Mouse (Mus musculus) CH12F3 (cell line): Measurements from ENCODE around the gene Il31.

Source experiments
- in situ Hi-C: fragments of 300-500 bp; cut with MboI; formaldehyde crosslinking; loops from 2 replicates; pipeline ENCODE4 v1.14.3; 2020; ENCODE audit warnings: low sequenced_read_pairs

The Il31 gene

GRCm38 (mm10) chr5:123487659-123488395 is 1.5 kb downstream of the Il31 start:
- in situ Hi-C loops = no loop called here

- in situ Hi-C loops = no loop called here
Measured at GRCm38 (mm10) chr5:123473817-123474216, 15.5 kb downstream of the Il31 start.

GRCm38 (mm10) chr5:123470784-123471400 is 18.4 kb downstream of the Il31 start:
- in situ Hi-C loops = no loop called here

GRCm38 (mm10) chr5:123464638-123465037 is 24.7 kb downstream of the Il31 start:
- in situ Hi-C loops = no loop called here

GRCm38 (mm10) chr5:123461420-123461819 is 27.9 kb downstream of the Il31 start:
- in situ Hi-C loops = no loop called here

- in situ Hi-C loops = no loop called here
Measured at GRCm38 (mm10) chr5:123451886-123452285, 37.4 kb downstream of the Il31 start.

GRCm38 (mm10) chr5:123444849-123445334 is 44.4 kb downstream of the Il31 start:
- in situ Hi-C loops = no loop called here

- in situ Hi-C loops = no loop called here
Measured at GRCm38 (mm10) chr5:123444069-123444468, 45.2 kb downstream of the Il31 start.

GRCm38 (mm10) chr5:123442283-123442682 is 47.0 kb downstream of the Il31 start:
- in situ Hi-C loops = no loop called here

- in situ Hi-C loops = no loop called here
Measured at GRCm38 (mm10) chr5:123440664-123441063, 48.6 kb downstream of the Il31 start.

GRCm38 (mm10) chr5:123439941-123440340 is 49.3 kb downstream of the Il31 start:
- in situ Hi-C loops = no loop called here

- in situ Hi-C loops = no loop called here
Measured at GRCm38 (mm10) chr5:123439312-123439711, 50.0 kb downstream of the Il31 start.

- in situ Hi-C loops = no loop called here
Measured at GRCm38 (mm10) chr5:123438381-123438780, 50.9 kb downstream of the Il31 start.

GRCm38 (mm10) chr5:123436780-123437175 is 52.5 kb downstream of the Il31 start:
- in situ Hi-C loops = no loop called here

GRCm38 (mm10) chr5:123436071-123436779 is 53.1 kb downstream of the Il31 start:
- in situ Hi-C loops = no loop called here

- in situ Hi-C loops = no loop called here
Measured at GRCm38 (mm10) chr5:123432305-123432874, 56.9 kb downstream of the Il31 start.

- in situ Hi-C loops = no loop called here
Measured at GRCm38 (mm10) chr5:123431524-123432304, 57.6 kb downstream of the Il31 start.
